Mouse (Mus musculus) kidney, postnatal 0 days (tissue): ENCODE measurements at regions not wholly inside any gene's neighbourhood (a gene's known extent, or its start where the extent isn't known, plus 50 kb on each side); places are given as distances from the start of the nearest gene placed in this dataset.

ENCODE experiments used
- ATAC-seq: fragments of 200-750 bp; cut with Nextera tagmentation; replicated peaks from 2 replicates; pipeline ENCODE4 v1.8.0; 2017; ENCODE audit warnings: low read depth, moderate number of reproducible peaks, moderate TSS enrichment, moderate library complexity; ENCODE audit not compliant: low FRiP score
- DNase-seq: peaks from one replicate; pipeline ENCODE4 v3.0.0-alpha.2; 2016; ENCODE audit warnings: low spot score
- H3K27ac ChIP-seq: fragments of 300-500 bp; sonication (generic); 2 replicates; pipeline ENCODE4 v1.5.1; 2014; ENCODE audit warnings: mild to moderate bottlenecking
- H3K27me3 ChIP-seq: fragments of 300-500 bp; sonication (generic); 2 replicates; pipeline ENCODE4 v1.6.1; 2014; ENCODE audit warnings: low read length, mixed read lengths; ENCODE audit not compliant: insufficient read depth
- H3K36me3 ChIP-seq: fragments of 300-500 bp; sonication (generic); 2 replicates; pipeline ENCODE4 v1.6.1; 2014; ENCODE audit warnings: low read length, mixed read lengths; ENCODE audit not compliant: insufficient read depth
- H3K4me1 ChIP-seq: fragments of 300-500 bp; sonication (generic); replicated peaks from 2 replicates; pipeline ENCODE4 v1.6.1; 2014; ENCODE audit warnings: antibody characterized with exemption, low read length, mixed read lengths; ENCODE audit not compliant: insufficient read depth
- H3K4me2 ChIP-seq: fragments of 300-500 bp; sonication (generic); 2 replicates; pipeline ENCODE4 v1.6.1; 2014; ENCODE audit warnings: mild to moderate bottlenecking, low read length, moderate library complexity, mixed read lengths
- H3K4me3 ChIP-seq: fragments of 300-500 bp; sonication (generic); replicated peaks from 2 replicates; pipeline ENCODE4 v1.5.1; 2014; ENCODE audit warnings: low read depth, low read length
- H3K9ac ChIP-seq: fragments of 300-500 bp; sonication (generic); 2 replicates; pipeline ENCODE4 v1.6.1; 2014; ENCODE audit warnings: low read depth, low read length
- H3K9me3 ChIP-seq: fragments of 300-500 bp; sonication (generic); replicated peaks from 2 replicates; pipeline ENCODE4 v1.6.1; 2016; ENCODE audit warnings: low read length, inconsistent platforms, mixed read lengths
- CTCF ChIP-seq: IDR thresholded peaks from 2 replicates; pipeline ENCODE4 v1.5.1; 2016; ENCODE audit warnings: antibody characterized with exemption, low read depth, mild to moderate bottlenecking, moderate library complexity
- WGBS: fragments of 180-500 bp; shearing (Covaris S2); extraction: QIAGEN DNeasy Blood & Tissue Kit; methylation state at CpG from one replicate; pipeline ENCODE4 v1.1.7; 2014; 5-methylcytosine and 5-hydroxymethylcytosine counted together

DNA sequence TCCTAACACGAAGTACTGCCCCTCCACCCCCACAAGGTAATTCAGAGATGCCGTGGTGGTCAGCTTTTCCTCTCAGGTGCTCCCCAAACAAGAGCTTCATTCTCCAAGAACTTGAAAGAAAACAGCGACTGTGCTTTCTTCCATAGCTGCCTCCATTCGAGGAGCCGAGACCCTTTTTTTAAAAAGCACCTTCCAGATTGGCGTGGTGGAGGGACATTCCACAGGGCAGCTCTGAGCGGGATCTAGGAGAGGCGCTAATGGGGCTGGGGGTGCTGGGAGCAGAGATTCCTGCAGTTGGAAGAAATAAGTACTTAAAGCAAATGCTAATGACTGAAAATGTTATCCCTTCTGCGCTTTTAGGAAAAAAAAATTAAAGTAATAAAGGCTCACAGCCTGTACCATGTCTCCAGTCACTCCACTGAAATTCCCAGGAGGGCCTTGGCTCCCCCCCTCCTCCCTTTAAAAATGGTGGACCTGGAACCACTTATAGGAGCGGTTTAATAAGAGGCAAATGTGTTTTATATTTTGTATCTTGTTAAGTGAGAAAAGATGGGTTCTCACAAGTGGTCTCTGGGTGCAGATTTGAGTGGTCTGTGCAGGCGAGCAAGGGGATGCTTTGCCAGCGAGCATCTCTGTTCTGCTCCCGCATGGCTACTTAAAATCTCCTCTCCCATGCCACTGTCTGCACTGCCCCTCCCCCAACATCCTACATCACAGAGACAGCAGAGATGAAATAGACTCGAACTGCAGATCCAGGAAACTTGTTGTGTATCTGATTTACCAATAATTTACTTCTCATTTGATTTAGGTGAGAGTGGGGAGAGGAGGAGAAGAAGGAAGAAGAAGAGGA lies 77.4 kb upstream of the Zfhx3 start:
- no peak overlapping the region for H3K4me2 ChIP-seq
- ATAC-seq (no peak), DNase-seq (peak; percentile 21)
- TF ChIP-seq CTCF: no peak
- H3K4me1 ChIP-seq: no peaks in the 10 kb centered on the region
- no peak overlapping the region for H3K9ac ChIP-seq
- no peak overlapping the region for H3K4me3 ChIP-seq
- no peak overlapping the region for H3K27ac ChIP-seq
- no peaks in the 10 kb centered on the region for H3K36me3 ChIP-seq
- H3K9me3 ChIP-seq: no peaks in the 10 kb centered on the region
- no peaks in the 10 kb centered on the region for H3K27me3 ChIP-seq
- 55% methylated on average over 14 of the region's 14 CpGs for WGBS

- ATAC-seq (no peak), DNase-seq (peak; percentile 16)
- no peaks in the 10 kb centered on the region for H3K9me3 ChIP-seq
- H3K4me3 ChIP-seq: no peak overlapping the region
- WGBS: 22% methylated on average over 4 of the region's 4 CpGs
- TF ChIP-seq CTCF: no peak
- no peak overlapping the region for H3K9ac ChIP-seq
- H3K4me1 ChIP-seq: no peaks in the 10 kb centered on the region
- no peak overlapping the region for H3K4me2 ChIP-seq
- H3K36me3 ChIP-seq: no peaks in the 10 kb centered on the region
- H3K27me3 ChIP-seq: no peaks in the 10 kb centered on the region
- no peak overlapping the region for H3K27ac ChIP-seq
Measured at GRCm38 (mm10) chr8:107865744-107866143, 76.7 kb upstream of the Zfhx3 start.

DNA sequence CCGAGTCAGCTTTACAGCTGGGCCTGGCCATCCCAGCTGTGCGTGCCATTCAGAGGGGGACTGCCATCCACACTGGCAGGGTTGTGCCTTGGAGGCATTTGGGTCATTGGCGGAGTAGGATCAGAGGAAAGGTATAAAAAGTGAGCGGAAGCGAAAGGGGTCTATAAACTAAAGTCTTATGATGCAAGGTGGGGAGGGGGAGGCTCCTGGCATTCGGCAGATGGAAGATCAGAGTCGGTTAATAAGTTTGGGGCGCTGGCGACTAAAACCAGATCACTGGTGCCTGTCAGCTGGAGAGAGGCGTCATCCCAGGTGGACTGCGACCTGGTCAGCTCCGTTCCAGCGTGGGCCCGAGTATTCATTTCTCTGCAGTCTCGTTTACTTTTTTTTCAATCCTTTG lies 70.7 kb upstream of the Zfhx3 start:
- no peak for DNase-seq

DNA sequence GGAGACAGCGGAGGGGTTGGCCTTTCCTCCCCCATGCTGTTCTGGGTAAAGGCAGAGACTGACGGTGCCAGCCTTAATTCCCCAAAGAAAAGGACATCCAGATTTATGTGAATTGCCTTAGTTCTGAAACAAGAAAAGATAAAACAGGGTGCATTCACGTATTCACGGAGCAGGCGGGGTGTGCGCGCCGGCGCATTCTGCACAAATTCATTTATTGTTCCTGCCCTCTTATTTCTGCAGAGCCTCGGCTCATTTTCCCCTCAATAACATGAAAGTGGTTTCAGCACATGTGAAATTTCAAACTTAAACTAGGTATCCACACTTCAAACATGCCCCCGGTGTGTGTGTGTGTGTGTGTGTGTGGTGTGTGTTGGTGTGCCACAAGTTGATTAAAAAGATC lies 70.3 kb upstream of the Zfhx3 start:
- no peaks in the 10 kb centered on the region for H3K27me3 ChIP-seq
- H3K4me1 ChIP-seq: no peaks in the 10 kb centered on the region
- TF ChIP-seq CTCF: no peak
- DNase-seq: no peak
- H3K4me3 ChIP-seq: no peak overlapping the region
- no peak overlapping the region for H3K27ac ChIP-seq
- no peak overlapping the region for H3K4me2 ChIP-seq
- no peak overlapping the region for H3K9ac ChIP-seq
- 74% methylated on average over 11 of the region's 11 CpGs for WGBS
- no peaks in the 10 kb centered on the region for H3K9me3 ChIP-seq
- no peaks in the 10 kb centered on the region for H3K36me3 ChIP-seq
- no peak for ATAC-seq

More for the DNA sequence above, 70.7 kb upstream of the Zfhx3 start:
- Histone ChIP-seq H3K27me3 (no peaks in the 10 kb centered on the region), H3K4me1 (no peaks in the 10 kb centered on the region), H3K36me3 (no peaks in the 10 kb centered on the region), H3K4me3 (no peak overlapping the region), H3K4me2 (no peak overlapping the region), H3K27ac (no peak overlapping the region), H3K9ac (no peak overlapping the region), H3K9me3 (no peaks in the 10 kb centered on the region)
- TF ChIP-seq CTCF: no peak
- whole genome bisulfite sequencing: 53% methylated on average over 15 of the region's 15 CpGs
- ATAC-seq: no peak

- H3K4me1 ChIP-seq: no peaks in the 10 kb centered on the region
- DNase-seq: peak; percentile 29
- no peak for TF ChIP-seq CTCF
- H3K36me3 ChIP-seq: no peaks in the 10 kb centered on the region
- no peaks in the 10 kb centered on the region for H3K27me3 ChIP-seq
- H3K27ac ChIP-seq: no peak overlapping the region
- 43% methylated on average over 2 of the region's 2 CpGs for WGBS
- H3K4me2 ChIP-seq: no peak overlapping the region
- H3K4me3 ChIP-seq: no peak overlapping the region
- no peaks in the 10 kb centered on the region for H3K9me3 ChIP-seq
- ATAC-seq: no peak
- H3K9ac ChIP-seq: no peak overlapping the region
Measured at GRCm38 (mm10) chr8:107876455-107876854, 66.0 kb upstream of the Zfhx3 start.

GRCm38 (mm10) chr8:107881851-107882250 lies 60.6 kb upstream of the Zfhx3 start:
- ATAC-seq (no peak), DNase-seq (peak; percentile 81)
- Histone ChIP-seq H3K4me2 (no peak overlapping the region), H3K9ac (no peak overlapping the region), H3K36me3 (no peaks in the 10 kb centered on the region), H3K27me3 (no peaks in the 10 kb centered on the region), H3K4me1 (no peaks in the 10 kb centered on the region), H3K27ac (no peak overlapping the region), H3K4me3 (no peak overlapping the region), H3K9me3 (no peaks in the 10 kb centered on the region)
- peak; percentile 90 for TF ChIP-seq CTCF
- 18% methylated on average over 7 of the region's 7 CpGs for WGBS

GRCm38 (mm10) chr8:107885547-107885946 lies 56.9 kb upstream of the Zfhx3 start:
- Histone ChIP-seq H3K9me3 (no peaks in the 10 kb centered on the region), H3K4me2 (peak overlapping the region; percentile 10; the same call in 1 of the 2 replicates), H3K27me3 (no peaks in the 10 kb centered on the region), H3K36me3 (no peaks in the 10 kb centered on the region), H3K27ac (no peak overlapping the region), H3K4me3 (no peak overlapping the region), H3K4me1 (no peaks in the 10 kb centered on the region), H3K9ac (no peak overlapping the region)
- DNase-seq: no peak
- no peak for ATAC-seq
- 49% methylated on average over 7 of the region's 7 CpGs for WGBS
- no peak for TF ChIP-seq CTCF
